Mouse (Mus musculus) embryonic facial prominence, embryonic 14.5 days (tissue): Measurements from ENCODE around the gene Slc6a21. TPM values are rescaled to one million over a fixed set of nuclear protein-coding genes. Genes with fewer than 3 reads are reported as not detected.
"Not testable (repeated sequence)": the region's sequence is repeated elsewhere in the genome, so short reads cannot be mapped to it uniquely, and the experiment has no call there.

ENCODE experiments used
- ATAC-seq: fragments of 200-750 bp; cut with Nextera tagmentation; 2 replicates; pipeline ENCODE4 v1.8.0; 2017; ENCODE audit warnings: low read depth, moderate number of reproducible peaks, moderate TSS enrichment
- DNase-seq: peaks from one replicate; pipeline ENCODE4 v3.0.0-alpha.2; 2015; ENCODE audit warnings: low spot score
- H3K27ac ChIP-seq: fragments of 300-500 bp; sonication (generic); replicated peaks from 2 replicates; pipeline ENCODE4 v1.5.1; 2014; ENCODE audit warnings: low read depth, mild to moderate bottlenecking, low read length, moderate library complexity
- H3K27me3 ChIP-seq: fragments of 300-500 bp; sonication (generic); replicated peaks from 2 replicates; pipeline ENCODE4 v1.6.1; 2014; ENCODE audit warnings: low read length; ENCODE audit not compliant: control insufficient read depth, insufficient read depth
- H3K36me3 ChIP-seq: fragments of 300-500 bp; sonication (generic); 2 replicates; pipeline ENCODE4 v1.6.1; 2014; ENCODE audit warnings: low read length, mixed read lengths; ENCODE audit not compliant: control insufficient read depth, insufficient read depth
- H3K4me1 ChIP-seq: fragments of 300-500 bp; sonication (generic); 2 replicates; pipeline ENCODE4 v1.6.1; 2014; ENCODE audit warnings: antibody characterized with exemption, low read length; ENCODE audit not compliant: control insufficient read depth, insufficient read depth
- H3K4me2 ChIP-seq: fragments of 300-500 bp; sonication (generic); 2 replicates; pipeline ENCODE4 v1.6.1; 2014; ENCODE audit warnings: low read depth, mild to moderate bottlenecking, low read length, moderate library complexity, mixed read lengths
- H3K4me3 ChIP-seq: fragments of 300-500 bp; sonication (generic); 2 replicates; pipeline ENCODE4 v1.5.1; 2014; ENCODE audit warnings: low read depth, mild to moderate bottlenecking, low read length
- H3K9ac ChIP-seq: fragments of 300-500 bp; sonication (generic); 2 replicates; pipeline ENCODE4 v1.6.1; 2014; ENCODE audit warnings: low read depth, mild to moderate bottlenecking, low read length, moderate library complexity, mixed read lengths
- H3K9me3 ChIP-seq: fragments of 300-500 bp; sonication (generic); 2 replicates; pipeline ENCODE4 v1.6.1; 2016; ENCODE audit warnings: low read length; ENCODE audit not compliant: control insufficient read depth
- WGBS: fragments of 180-500 bp; shearing (Covaris S2); extraction: QIAGEN DNeasy Blood & Tissue Kit; methylation state at CpG from one replicate; pipeline ENCODE4 v1.1.7; 2014; 5-methylcytosine and 5-hydroxymethylcytosine counted together
- polyA plus RNA-seq: library from polyadenylated mRNA; unstranded; fragments of >200 nt; fragmentation: Nextera tagmentation; extraction: Ambion mirVana; gene quantifications from 2 replicates; pipeline ENCODE4 v1.2.1, GENCODE M21; 2014

Gene Slc6a21
- polyA plus RNA-seq, 1 experiment from 2014 or later: not detected

- H3K9ac ChIP-seq: peak within 1 kb of the TSS; percentile 48
Observed at GRCm38 (mm10) chr7:45240633-45241388, 36.5 kb upstream of the Slc6a21 start, which contains the start of gene Slc6a16. Slc6a16 (plus strand) TSS chr7:45241085.

GRCm38 (mm10) chr7:45241389-45241749 is 35.9 kb upstream of the Slc6a21 start:
- Histone ChIP-seq H3K4me1 (peaks cover 8% of the 10 kb centered on the region), H3K27me3 (no peaks in the 10 kb centered on the region), H3K27ac (no peak overlapping the region), H3K9me3 (no peaks in the 10 kb centered on the region), H3K36me3 (no peaks in the 10 kb centered on the region), H3K4me2 (peak overlapping the region; percentile 63), H3K9ac (peak overlapping the region; percentile 48; the same call in 1 of the 2 replicates), H3K4me3 (peak overlapping the region; percentile 27; the same call in 1 of the 2 replicates)
- WGBS: 71% methylated on average over 6 of the region's 6 CpGs
- ATAC-seq: no peak
- no peak for DNase-seq

More at GRCm38 (mm10) chr7:45240633-45241388, 36.5 kb upstream of the Slc6a21 start, which contains the start of gene Slc6a16:
- Histone ChIP-seq H3K9me3 (no peaks in the 10 kb centered on the region), H3K27ac (no peak within 1 kb of the TSS), H3K27me3 (peaks cover 3% of the 10 kb centered on the region; the same call in 1 of the 2 replicates), H3K36me3 (no peaks in the 10 kb centered on the region), H3K4me3 (peak within 1 kb of the TSS; percentile 27), H3K4me2 (peak within 1 kb of the TSS; percentile 63), H3K4me1 (peaks cover 8% of the 10 kb centered on the region)
- ATAC-seq (peak; percentile 54), DNase-seq (peak; percentile 52)
- 19% methylated on average over 29 of the region's 53 CpGs for WGBS

- DNase-seq (no peak), ATAC-seq (no peak)
- WGBS: 37% methylated on average over 3 of the region's 3 CpGs
- no peaks in the 10 kb centered on the region for H3K36me3 ChIP-seq
- no peak overlapping the region for H3K4me3 ChIP-seq
- no peaks in the 10 kb centered on the region for H3K27me3 ChIP-seq
- H3K9ac ChIP-seq: no peak overlapping the region
- no peaks in the 10 kb centered on the region for H3K4me1 ChIP-seq
- H3K27ac ChIP-seq: no peak overlapping the region
- H3K4me2 ChIP-seq: no peak overlapping the region
- H3K9me3 ChIP-seq: no peaks in the 10 kb centered on the region
Observed at GRCm38 (mm10) chr7:45247666-45248065, 29.6 kb upstream of the Slc6a21 start.

- no peak for DNase-seq
- no peak for ATAC-seq
- no peak overlapping the region for H3K4me2 ChIP-seq
- no peak overlapping the region for H3K9ac ChIP-seq
- no peaks in the 10 kb centered on the region for H3K27me3 ChIP-seq
- 84% methylated on average over 8 of the region's 8 CpGs for WGBS
- H3K9me3 ChIP-seq: no peaks in the 10 kb centered on the region
- no peaks in the 10 kb centered on the region for H3K4me1 ChIP-seq
- no peaks in the 10 kb centered on the region for H3K36me3 ChIP-seq
- H3K27ac ChIP-seq: no peak overlapping the region
- H3K4me3 ChIP-seq: no peak overlapping the region
Observed at GRCm38 (mm10) chr7:45253806-45254205, 23.5 kb upstream of the Slc6a21 start.

GRCm38 (mm10) chr7:45255822-45256221 is 21.5 kb upstream of the Slc6a21 start:
- H3K4me3 ChIP-seq, H3K9ac ChIP-seq, ATAC-seq, DNase-seq, H3K4me1 ChIP-seq, H3K27ac ChIP-seq, H3K36me3 ChIP-seq, H3K9me3 ChIP-seq, H3K27me3 ChIP-seq, H3K4me2 ChIP-seq: not testable (repeated sequence)
- 89% methylated on average over 4 of the region's 7 CpGs for WGBS

- H3K9me3 ChIP-seq: no peaks in the 10 kb centered on the region
- 59% methylated on average over 11 of the region's 11 CpGs for WGBS
- no peaks in the 10 kb centered on the region for H3K4me1 ChIP-seq
- H3K27me3 ChIP-seq: no peaks in the 10 kb centered on the region
- H3K36me3 ChIP-seq: no peaks in the 10 kb centered on the region
- no peak overlapping the region for H3K4me2 ChIP-seq
- H3K9ac ChIP-seq: no peak overlapping the region
- DNase-seq: no peak
- H3K27ac ChIP-seq: no peak overlapping the region
- no peak overlapping the region for H3K4me3 ChIP-seq
- ATAC-seq: no peak
Observed at GRCm38 (mm10) chr7:45257063-45257840, 20.1 kb upstream of the Slc6a21 start.

- Histone ChIP-seq H3K9me3 (no peaks in the 10 kb centered on the region), H3K4me2 (no peak overlapping the region), H3K27me3 (no peaks in the 10 kb centered on the region), H3K27ac (no peak overlapping the region), H3K4me1 (no peaks in the 10 kb centered on the region), H3K36me3 (no peaks in the 10 kb centered on the region), H3K4me3 (no peak overlapping the region), H3K9ac (no peak overlapping the region)
- ATAC-seq (no peak), DNase-seq (no peak)
- 78% methylated on average over 8 of the region's 8 CpGs for WGBS
Observed at GRCm38 (mm10) chr7:45259281-45259680, 18.0 kb upstream of the Slc6a21 start.

- no peak overlapping the region for H3K4me2 ChIP-seq
Observed at GRCm38 (mm10) chr7:45262266-45262665, 15.0 kb upstream of the Slc6a21 start.

More at GRCm38 (mm10) chr7:45262266-45262665, 15.0 kb upstream of the Slc6a21 start:
- Histone ChIP-seq H3K36me3 (no peaks in the 10 kb centered on the region), H3K27ac (no peak overlapping the region), H3K9ac (0 out of 2 replicates have a peak overlapping the region, but pooled peaks have one; percentile 5), H3K4me3 (no peak overlapping the region), H3K4me1 (no peaks in the 10 kb centered on the region), H3K27me3 (no peaks in the 10 kb centered on the region), H3K9me3 (no peaks in the 10 kb centered on the region)
- DNase-seq (no peak), ATAC-seq (no peak)
- WGBS: 48% methylated on average over 7 of the region's 7 CpGs
